Mouse (Mus musculus) hindlimb bud, embryonic 11.5 days (tissue): ENCODE measurements around the gene Btbd9.

Source experiments
- DNase-seq: peaks from one replicate; pipeline ENCODE4 v3.0.0-alpha.2; 2012; ENCODE audit warnings: low read depth, low spot score; ENCODE audit errors: extremely low spot score

The Btbd9 gene

GRCm38 (mm10) chr17:30343701-30344473, 232.4 kb downstream of the Btbd9 start:
- no peak for DNase-seq

DNA sequence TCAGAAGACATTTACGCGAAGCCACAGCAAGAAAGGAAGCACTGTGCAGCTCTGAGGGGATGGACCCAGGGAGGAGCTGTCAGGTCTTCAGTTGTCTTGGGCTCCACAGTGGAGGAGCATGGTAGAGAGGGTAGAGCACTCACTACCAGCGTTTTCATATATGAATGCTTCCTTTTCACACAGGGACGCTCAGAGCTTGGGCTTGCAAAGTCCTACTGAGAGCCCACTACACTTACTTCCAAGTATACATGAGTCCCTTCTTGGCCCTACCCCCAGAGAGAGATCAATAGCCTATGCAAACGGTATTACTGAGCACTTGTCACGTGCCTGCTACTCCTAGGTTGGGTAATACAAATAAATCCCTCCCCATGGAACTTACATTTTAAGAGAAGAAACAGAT, 234.7 kb downstream of the Btbd9 start:
- DNase-seq, result no peak

DNA sequence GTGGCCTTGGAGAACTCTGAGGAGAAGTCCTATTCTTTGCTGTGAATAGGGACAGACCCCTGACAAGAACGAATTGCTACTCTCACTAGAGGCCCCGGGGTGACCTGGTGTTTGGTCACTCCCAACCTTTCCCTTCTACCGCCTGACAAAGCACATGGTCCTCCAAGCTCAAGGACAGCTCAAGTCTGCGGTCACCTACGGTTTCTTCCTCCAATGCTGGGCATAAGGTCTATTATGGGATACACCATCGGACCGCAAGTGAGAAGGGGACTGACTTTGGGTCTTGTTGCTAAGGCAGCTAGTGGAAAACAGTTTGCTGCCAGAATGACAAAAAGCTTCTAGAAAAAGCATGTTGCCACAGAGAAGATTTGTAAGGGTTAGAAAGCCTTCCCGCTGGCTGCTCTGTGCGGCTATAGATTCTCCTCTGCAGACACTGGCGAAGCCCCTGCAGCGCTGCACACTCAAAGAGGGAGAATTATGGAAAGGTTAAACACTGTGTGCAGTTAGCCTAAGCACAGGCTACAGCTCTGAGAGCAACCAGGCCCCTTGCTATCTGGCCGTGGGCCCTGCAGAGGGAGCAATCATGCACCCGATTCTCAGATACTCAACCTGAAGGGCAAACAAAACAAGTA, 235.7 kb downstream of the Btbd9 start:
- no peak for DNase-seq

DNA sequence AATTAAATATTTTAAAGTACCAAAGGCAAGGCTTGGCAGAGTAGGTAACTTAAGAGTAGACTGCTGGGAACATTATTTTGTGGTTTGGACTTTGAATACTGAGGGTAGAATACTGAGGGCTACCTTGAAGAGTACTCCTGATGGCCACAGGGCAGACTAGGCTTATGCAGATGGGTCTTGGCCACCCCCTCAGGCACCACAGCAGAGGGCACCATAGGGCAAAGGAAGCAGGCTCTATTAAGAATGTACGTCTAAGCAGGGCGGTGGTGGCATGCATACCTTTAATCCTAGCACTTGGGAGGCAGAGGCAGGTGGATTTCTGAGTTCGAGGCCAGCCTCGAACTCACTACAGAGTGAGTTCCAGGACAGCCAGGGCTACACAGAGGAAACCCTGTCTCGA, 237.0 kb downstream of the Btbd9 start:
- DNase-seq, result no peak

DNA sequence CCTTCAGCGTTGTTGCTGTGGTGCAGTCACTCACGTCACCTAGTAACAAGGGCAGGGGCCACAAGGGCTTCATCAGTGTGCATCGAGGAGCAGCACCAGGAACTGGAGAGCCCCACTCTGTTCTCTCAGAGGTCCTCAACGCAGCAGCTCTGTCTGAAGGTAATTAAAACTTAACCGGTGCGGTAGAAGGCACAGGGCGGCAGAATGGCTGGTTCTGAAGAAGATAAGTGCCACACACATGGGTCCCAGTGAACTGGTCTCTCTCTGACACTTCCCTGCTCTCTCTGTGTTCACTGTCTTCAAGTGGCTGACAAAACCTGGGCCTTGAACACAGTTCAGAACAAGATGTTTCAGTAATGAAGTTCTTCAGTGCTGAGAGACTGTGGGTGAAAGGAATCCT, 239.5 kb downstream of the Btbd9 start:
- no peak for DNase-seq

- DNase-seq, result no peak
These were observed 240.0 kb downstream of the Btbd9 start for GRCm38 (mm10) chr17:30336280-30336679.

GRCm38 (mm10) chr17:30335746-30336145, 240.5 kb downstream of the Btbd9 start:
- DNase-seq, result no peak

DNA sequence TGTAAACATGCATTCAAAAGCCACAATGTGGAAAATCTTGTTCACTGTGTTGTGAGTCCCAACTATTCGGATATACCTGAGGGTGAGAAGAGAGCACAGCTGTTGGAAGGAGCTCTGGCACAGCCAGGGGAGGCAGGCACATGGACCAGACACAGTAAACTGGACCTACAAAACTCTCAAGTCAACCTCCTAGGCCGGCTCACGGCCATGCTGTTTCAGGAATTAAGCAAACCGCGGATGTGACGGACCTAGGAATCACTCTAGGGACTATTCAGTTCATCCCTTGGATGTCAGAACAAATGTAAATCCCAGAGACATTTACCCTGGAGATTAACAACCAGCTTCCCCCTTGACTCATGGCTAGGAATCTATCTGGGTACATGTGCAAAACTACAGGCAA, 242.0 kb downstream of the Btbd9 start:
- DNase-seq, result no peak

- no peak for DNase-seq
These were observed 243.2 kb downstream of the Btbd9 start for GRCm38 (mm10) chr17:30333136-30333535.

- DNase-seq, result no peak
These were observed 244.9 kb downstream of the Btbd9 start for GRCm38 (mm10) chr17:30331380-30331779.

DNA sequence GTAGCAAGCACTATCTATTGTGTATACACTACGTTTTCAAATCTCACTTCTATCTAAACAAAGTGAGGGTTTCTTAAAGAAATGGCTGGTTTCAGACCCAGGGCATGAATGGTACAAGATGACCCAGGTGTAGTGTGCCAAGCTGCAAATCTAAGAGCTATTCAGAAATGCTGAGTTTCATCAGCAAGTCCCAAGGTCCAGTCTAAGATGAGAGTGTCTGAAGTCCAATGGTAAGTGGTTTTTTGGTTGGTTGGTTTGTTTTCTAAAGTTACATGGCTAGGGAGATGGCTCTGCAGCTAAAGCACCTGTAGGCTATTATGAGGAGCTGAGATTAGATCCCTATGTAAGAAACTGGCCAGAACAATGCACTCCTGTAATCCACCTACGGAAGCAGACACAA, 246.8 kb downstream of the Btbd9 start:
- no peak for DNase-seq

DNA sequence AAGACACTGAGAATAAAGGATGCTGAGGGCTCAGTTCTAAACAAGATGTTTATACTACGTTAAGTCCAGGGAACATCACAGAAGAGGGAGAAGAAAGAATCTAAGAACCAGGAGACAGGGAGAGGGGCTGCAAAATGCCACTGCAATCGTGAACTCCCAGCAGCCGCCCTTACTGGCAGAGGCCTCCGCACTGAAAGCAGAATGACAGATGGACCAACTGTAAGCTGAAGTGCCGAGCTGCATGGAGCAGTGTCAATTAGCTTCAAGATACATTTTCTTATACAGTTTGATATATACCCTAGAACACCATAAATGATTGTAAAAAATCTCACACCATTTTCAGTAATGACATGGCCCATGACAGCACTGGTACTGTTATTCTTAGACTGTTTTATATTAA, 247.4 kb downstream of the Btbd9 start:
- DNase-seq, result no peak

DNA sequence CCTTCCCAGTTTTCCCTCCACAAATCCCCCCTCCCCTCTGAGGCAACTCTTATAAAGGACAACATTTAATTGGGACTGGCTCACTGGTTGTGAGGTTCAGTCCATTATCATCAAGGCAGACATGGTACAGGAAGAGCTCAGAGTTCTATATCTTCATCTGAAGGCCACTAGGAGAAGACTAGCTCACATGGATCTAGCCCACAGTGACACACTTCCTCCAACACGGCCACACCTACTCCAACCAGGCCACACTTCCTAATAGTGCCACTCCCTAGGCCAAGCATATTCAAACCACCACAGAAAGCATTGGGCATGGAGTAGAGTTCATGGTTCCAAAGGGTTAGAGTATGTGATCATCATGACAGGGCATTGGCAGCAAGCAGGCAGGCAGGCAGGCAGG, 249.4 kb downstream of the Btbd9 start:
- DNase-seq, result no peak

DNA sequence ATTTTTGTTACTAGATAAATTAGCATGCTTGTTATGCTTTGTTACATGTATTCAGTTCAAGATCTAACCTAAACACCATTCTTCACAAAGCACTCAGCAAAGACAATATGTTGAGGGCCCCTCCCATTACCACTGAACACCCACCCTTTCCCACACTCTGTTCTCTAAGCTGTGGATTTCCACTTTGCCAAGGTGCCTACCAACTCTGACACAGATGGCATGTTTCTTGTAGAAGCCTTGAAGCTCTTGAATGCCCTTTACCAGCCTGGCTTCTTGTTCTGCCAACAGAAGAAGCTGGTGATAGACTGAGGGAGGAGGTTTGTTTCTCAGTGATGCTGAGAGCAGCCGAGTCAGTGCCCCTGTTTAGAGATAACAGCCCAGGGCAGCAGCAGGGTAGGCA, 256.0 kb downstream of the Btbd9 start:
- DNase-seq, result no peak

DNA sequence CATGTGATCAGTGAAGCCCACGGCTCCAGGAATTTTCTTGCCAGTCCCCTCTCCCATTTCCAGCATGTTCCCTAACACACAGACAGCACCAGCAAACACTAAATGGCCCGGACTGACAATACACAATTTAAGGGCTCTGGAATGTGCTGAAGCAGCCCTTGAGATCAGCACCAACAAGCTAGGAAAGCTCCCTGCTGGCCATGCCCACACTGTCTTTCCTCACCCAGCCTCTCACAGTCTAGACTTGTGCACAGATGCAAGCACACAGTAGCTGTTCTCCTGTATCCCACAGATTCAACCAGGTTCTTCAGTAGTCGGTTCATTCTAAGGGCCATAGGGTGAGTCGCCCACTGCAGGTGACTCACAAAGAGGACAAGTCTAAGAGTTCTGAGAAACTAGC, 263.6 kb downstream of the Btbd9 start:
- no peak for DNase-seq

DNA sequence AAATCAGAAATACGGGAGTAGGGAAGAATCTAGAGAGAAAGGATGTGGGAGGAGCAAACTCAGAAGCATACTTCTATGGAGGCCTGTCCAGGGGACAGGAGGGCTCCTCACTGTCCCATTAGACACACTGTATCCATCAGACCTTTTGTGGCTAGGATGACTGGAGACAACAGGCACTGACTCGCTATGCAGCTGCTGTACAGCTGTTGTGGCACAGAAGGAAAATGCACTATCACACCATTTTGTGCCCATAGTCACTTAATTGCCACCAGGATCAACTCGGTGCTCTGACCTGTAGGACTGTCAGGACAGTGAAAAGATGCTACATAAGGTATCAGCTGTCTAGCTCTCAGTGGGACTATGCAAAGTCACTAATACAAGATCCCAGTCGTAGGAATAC, 266.7 kb downstream of the Btbd9 start:
- DNase-seq, result no peak

GRCm38 (mm10) chr17:30308889-30309288, 267.4 kb downstream of the Btbd9 start:
- no peak for DNase-seq

DNA sequence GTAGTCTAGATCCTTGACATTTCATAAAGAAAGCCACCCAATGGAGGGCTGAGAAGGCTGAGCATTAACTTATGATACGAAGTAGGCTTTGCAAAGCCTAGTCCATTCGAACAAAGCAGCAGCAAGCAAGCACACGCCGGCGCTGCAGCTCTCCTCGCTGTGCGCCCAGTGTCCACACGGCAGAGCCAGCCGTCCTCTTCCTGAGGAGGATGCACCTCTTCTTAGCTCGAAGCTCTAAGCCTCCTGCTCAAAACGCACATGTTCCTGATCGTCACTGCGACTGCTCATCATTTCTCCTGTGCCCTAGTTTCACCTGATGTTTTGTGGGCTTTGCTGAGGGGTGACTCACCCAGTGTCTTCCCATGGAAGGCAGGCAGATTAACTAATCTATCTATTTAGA, 268.0 kb downstream of the Btbd9 start:
- DNase-seq, result no peak

DNA sequence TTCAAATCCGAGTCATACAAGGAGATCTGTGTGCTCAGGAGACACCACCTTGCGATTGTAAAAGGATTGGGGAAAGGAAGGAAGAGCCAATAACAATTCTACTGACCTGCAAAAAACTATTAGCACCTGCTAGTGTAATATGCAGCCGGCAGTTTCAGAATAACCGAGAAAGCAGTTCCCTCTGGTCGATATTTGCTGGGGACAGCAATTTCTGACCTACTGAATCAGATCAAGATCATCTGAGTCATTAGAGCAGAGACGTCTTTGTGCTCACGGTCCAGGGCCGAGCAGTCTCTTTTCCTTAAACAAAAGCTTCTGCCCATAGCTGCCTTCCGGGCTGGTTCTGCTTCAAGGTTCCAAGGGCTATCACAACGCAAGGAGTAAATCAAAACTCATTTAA, 269.1 kb downstream of the Btbd9 start:
- DNase-seq, result no peak

DNA sequence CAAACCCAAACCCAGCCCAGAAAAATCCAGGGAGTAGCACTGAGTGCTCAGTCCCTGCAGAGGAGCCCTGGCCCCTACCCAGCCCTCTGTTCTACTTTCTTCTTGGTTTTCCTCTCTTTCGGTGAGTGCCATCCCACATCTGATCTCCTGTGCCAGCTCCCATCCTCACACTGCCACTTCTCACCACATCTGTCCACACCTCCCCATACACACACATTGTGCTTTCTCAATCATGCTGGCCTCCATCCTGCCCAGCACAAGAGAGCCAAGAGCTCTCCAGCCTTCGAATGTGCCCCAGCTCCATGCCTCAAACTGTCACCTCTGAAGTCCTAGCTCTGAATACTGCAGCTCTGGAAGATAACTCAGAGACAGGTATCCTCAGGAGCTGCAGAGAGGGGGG, 271.5 kb downstream of the Btbd9 start:
- no peak for DNase-seq

DNA sequence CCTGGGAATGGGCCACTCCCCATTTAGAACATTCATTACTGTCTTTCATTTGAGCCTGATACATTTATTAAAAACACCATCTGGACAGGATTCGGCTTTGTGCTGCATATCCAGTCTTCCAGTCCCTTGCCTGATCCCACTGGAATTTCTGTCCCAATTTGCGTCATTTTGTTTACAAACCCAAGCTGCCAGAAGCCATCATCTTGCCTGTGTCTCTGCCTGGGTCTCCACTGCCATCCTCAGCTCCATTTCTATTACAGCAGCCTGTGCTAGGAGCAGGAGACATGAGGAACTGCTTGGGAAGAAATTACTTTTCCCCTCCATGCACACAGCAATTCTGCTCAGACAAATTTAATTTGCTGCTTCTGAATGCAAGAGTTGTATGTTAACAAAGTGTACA, 274.9 kb downstream of the Btbd9 start:
- DNase-seq, result no peak

- DNase-seq, result no peak
These were observed 278.9 kb downstream of the Btbd9 start for GRCm38 (mm10) chr17:30297432-30297831.

- no peak for DNase-seq
These were observed 280.2 kb downstream of the Btbd9 start for GRCm38 (mm10) chr17:30296069-30296468.
